Mouse (Mus musculus): Measurements from ENCODE around the gene Wnt10a. TPM values are rescaled to one million over a fixed set of nuclear protein-coding genes. Genes with fewer than 3 reads are reported as not detected.
"Not testable (repeated sequence)": the region's sequence is repeated elsewhere in the genome, so short reads cannot be mapped to it uniquely, and the experiment has no call there.

Gene Wnt10a
- polyA plus RNA-seq, 1 experiment = 0.16 TPM

GRCm38 (mm10) chr1:74816612-74817199 is 25.4 kb downstream of the Wnt10a start:
- H3K4me3 ChIP-seq (ENCODE audit: control insufficient read depth, low read depth, low read length) = peak overlapping the region; percentile 96
- H3K27me3 ChIP-seq (ENCODE audit: control insufficient read depth, insufficient read depth, low read length) = no peaks in the 10 kb centered on the region
- H3K27ac ChIP-seq (ENCODE audit: control insufficient read depth, insufficient read depth, low read depth, low read length) = peak overlapping the region; percentile 73
- 0 out of 2 replicates have a peak, but pooled peaks cover 2% of the 10 kb centered on the region for H3K4me1 ChIP-seq (ENCODE audit: control insufficient read depth, insufficient read depth, low read length)
- peak; percentile 89 for TF ChIP-seq POLR2A (IDR thresholded peaks at IDR 0.05; ENCODE audit: control insufficient read depth, low read depth, low read length)
- TF ChIP-seq CTCF (IDR thresholded peaks at IDR 0.05; ENCODE audit: control insufficient read depth, insufficient read depth, insufficient replicate concordance, low read depth, low read length) = no peak
- no peaks in the 10 kb centered on the region for H3K36me3 ChIP-seq (ENCODE audit: control insufficient read depth, insufficient read depth, low read length)

DNA sequence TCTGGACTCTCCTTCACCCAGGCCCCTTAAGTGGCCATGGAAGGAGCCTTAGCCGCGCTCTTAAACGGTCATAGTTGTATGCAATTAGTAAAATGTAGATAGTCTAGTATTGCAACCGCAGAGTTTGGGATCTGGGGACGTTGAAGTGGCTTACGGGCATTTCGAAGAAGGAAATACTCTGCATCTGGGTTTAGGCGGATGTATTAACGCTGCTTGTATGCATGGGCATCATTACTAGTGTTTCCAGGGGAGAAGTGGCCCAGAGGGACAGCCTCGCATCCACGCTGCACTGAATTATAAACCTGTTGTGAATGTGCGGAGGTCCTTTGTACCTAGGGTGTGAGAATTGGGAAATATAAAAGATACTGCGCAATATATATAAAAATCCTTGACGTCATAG is 25.9 kb downstream of the Wnt10a start:
- Histone ChIP-seq H3K36me3 (ENCODE audit: control insufficient read depth, insufficient read depth, low read length) (no peaks in the 10 kb centered on the region), H3K27ac (ENCODE audit: control insufficient read depth, insufficient read depth, low read depth, low read length) (peak overlapping the region; percentile 73)

GRCm38 (mm10) chr1:74818509-74818908 is 27.2 kb downstream of the Wnt10a start:
- TF ChIP-seq CTCF (IDR thresholded peaks at IDR 0.05; ENCODE audit: control insufficient read depth, insufficient read depth, insufficient replicate concordance, low read depth, low read length) = no peak
- TF ChIP-seq POLR2A (IDR thresholded peaks at IDR 0.05; ENCODE audit: control insufficient read depth, low read depth, low read length) = no peak
- H3K27me3 ChIP-seq (ENCODE audit: control insufficient read depth, insufficient read depth, low read length) = no peaks in the 10 kb centered on the region
- no peak overlapping the region for H3K4me3 ChIP-seq (ENCODE audit: control insufficient read depth, low read depth, low read length)
- H3K4me1 ChIP-seq (ENCODE audit: control insufficient read depth, insufficient read depth, low read length) = 0 out of 2 replicates have a peak, but pooled peaks cover 2% of the 10 kb centered on the region
- no peaks in the 10 kb centered on the region for H3K36me3 ChIP-seq (ENCODE audit: control insufficient read depth, insufficient read depth, low read length)
- no peak overlapping the region for H3K27ac ChIP-seq (ENCODE audit: control insufficient read depth, insufficient read depth, low read depth, low read length)

More for the DNA sequence above, 25.9 kb downstream of the Wnt10a start:
- Histone ChIP-seq H3K4me3 (ENCODE audit: control insufficient read depth, low read depth, low read length) (peak overlapping the region; percentile 96), H3K4me1 (ENCODE audit: control insufficient read depth, insufficient read depth, low read length) (0 out of 2 replicates have a peak, but pooled peaks cover 2% of the 10 kb centered on the region), H3K27me3 (ENCODE audit: control insufficient read depth, insufficient read depth, low read length) (no peaks in the 10 kb centered on the region)
- TF ChIP-seq CTCF (IDR thresholded peaks at IDR 0.05; ENCODE audit: control insufficient read depth, insufficient read depth, insufficient replicate concordance, low read depth, low read length) = no peak
- no peak for TF ChIP-seq POLR2A (IDR thresholded peaks at IDR 0.05; ENCODE audit: control insufficient read depth, low read depth, low read length)

DNA sequence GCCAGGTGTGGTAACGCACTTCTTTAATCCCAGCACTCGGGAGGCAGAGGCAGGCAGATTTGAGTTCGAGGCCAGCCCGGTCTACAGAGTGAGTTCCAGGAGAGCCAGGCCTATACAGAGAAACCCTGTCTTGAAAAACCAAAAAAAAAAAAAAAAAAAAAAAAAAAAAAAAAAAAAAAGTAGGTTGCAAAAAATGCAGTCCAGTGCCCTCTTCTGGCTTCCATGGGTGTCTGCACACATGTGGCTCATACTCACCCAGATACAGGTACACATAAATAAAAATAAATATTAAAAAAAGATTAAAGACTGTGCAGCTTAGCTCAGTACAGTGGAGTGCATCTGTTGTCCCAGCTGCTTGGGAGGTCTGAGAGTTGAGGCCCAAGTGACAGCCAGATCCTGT is 32.3 kb downstream of the Wnt10a start:
- not testable (repeated sequence) for H3K4me3 ChIP-seq (ENCODE audit: control insufficient read depth, low read depth, low read length); H3K27me3 ChIP-seq (ENCODE audit: control insufficient read depth, insufficient read depth, low read length); H3K4me1 ChIP-seq (ENCODE audit: control insufficient read depth, insufficient read depth, low read length); H3K27ac ChIP-seq (ENCODE audit: control insufficient read depth, insufficient read depth, low read depth, low read length); H3K36me3 ChIP-seq (ENCODE audit: control insufficient read depth, insufficient read depth, low read length)

DNA sequence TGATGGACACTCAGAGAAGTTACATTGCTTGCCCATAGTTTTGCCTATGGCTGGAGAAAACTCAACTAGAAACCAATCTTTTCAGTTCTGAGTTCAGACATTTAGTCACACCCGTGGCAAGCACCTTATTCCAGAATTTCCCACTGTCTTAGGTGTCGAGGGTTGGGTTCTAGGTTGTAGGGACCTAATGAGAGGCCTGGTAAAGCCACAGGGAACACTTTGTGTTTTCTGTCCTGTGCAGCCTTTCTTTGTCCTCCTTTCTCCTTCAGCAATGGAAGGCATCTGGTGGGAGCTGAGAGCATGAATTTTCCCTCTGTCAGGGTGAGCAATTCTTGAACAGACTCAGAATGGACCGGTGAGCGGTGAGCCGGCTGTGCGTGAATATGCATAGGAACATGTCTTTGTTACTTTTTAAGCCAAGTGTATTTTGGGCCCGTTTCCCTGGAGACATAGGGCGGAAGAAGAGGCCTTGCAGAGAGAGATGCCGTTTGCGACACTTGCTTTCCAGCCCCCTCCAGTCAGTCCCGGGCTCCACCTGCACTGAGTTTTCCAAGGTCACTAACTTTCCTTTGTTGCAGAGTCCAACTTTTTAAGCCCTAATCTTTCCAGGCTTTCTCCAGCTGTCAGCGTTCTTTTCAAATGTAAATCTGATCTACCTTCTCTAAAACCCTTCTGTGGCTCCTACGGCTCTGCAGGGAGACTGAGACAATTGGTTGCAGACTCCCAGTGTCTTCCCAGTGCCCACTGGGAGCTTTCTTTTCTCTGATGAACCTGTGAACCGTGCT is 33.4 kb downstream of the Wnt10a start:
- H3K4me3 ChIP-seq (ENCODE audit: control insufficient read depth, low read depth, low read length) = no peak overlapping the region
- TF ChIP-seq POLR2A (IDR thresholded peaks at IDR 0.05; ENCODE audit: control insufficient read depth, low read depth, low read length) = no peak
- TF ChIP-seq CTCF (IDR thresholded peaks at IDR 0.05; ENCODE audit: control insufficient read depth, insufficient read depth, insufficient replicate concordance, low read depth, low read length) = no peak
- H3K36me3 ChIP-seq (ENCODE audit: control insufficient read depth, insufficient read depth, low read length) = no peaks in the 10 kb centered on the region
- H3K4me1 ChIP-seq (ENCODE audit: control insufficient read depth, insufficient read depth, low read length) = no peaks in the 10 kb centered on the region
- no peaks in the 10 kb centered on the region for H3K27me3 ChIP-seq (ENCODE audit: control insufficient read depth, insufficient read depth, low read length)
- H3K27ac ChIP-seq (ENCODE audit: control insufficient read depth, insufficient read depth, low read depth, low read length) = no peak overlapping the region

GRCm38 (mm10) chr1:74830061-74830460 is 38.7 kb downstream of the Wnt10a start:
- Histone ChIP-seq H3K4me3 (ENCODE audit: control insufficient read depth, low read depth, low read length) (no peak overlapping the region), H3K27me3 (ENCODE audit: control insufficient read depth, insufficient read depth, low read length) (no peaks in the 10 kb centered on the region), H3K27ac (ENCODE audit: control insufficient read depth, insufficient read depth, low read depth, low read length) (no peak overlapping the region), H3K4me1 (ENCODE audit: control insufficient read depth, insufficient read depth, low read length) (no peaks in the 10 kb centered on the region), H3K36me3 (ENCODE audit: control insufficient read depth, insufficient read depth, low read length) (no peaks in the 10 kb centered on the region)
- TF ChIP-seq CTCF (IDR thresholded peaks at IDR 0.05; ENCODE audit: control insufficient read depth, insufficient read depth, insufficient replicate concordance, low read depth, low read length) (no peak), POLR2A (IDR thresholded peaks at IDR 0.05; ENCODE audit: control insufficient read depth, low read depth, low read length) (no peak)

DNA sequence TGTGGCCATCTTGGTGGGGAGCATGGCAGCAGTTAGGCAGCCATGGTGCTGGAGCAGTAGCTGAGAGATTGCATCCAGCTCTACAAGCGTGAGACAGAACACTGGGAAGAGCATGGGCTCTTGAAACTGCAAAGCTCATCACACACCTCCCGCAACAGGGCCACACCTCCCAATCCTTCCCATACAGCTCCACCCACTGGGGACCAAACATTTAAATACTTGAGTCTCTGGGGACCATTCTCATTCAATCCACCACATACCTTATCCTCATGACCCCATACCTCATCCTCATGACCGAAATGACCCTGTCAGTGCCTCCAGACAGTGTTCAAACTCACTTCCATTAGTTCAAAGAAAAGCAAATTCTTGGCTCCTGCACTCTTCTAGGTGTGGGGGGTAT is 41.9 kb downstream of the Wnt10a start:
- H3K36me3 ChIP-seq (ENCODE audit: control insufficient read depth, insufficient read depth, low read length) = no peaks in the 10 kb centered on the region
- no peaks in the 10 kb centered on the region for H3K4me1 ChIP-seq (ENCODE audit: control insufficient read depth, insufficient read depth, low read length)
- no peaks in the 10 kb centered on the region for H3K27me3 ChIP-seq (ENCODE audit: control insufficient read depth, insufficient read depth, low read length)
- TF ChIP-seq CTCF (IDR thresholded peaks at IDR 0.05; ENCODE audit: control insufficient read depth, insufficient read depth, insufficient replicate concordance, low read depth, low read length) (no peak), POLR2A (IDR thresholded peaks at IDR 0.05; ENCODE audit: control insufficient read depth, low read depth, low read length) (no peak)
- no peak overlapping the region for H3K4me3 ChIP-seq (ENCODE audit: control insufficient read depth, low read depth, low read length)
- no peak overlapping the region for H3K27ac ChIP-seq (ENCODE audit: control insufficient read depth, insufficient read depth, low read depth, low read length)

All from testis, adult 2 months (tissue).